Mouse (Mus musculus) thymus, adult 2 months (tissue): Measurements from ENCODE around the gene Cd86.

ENCODE experiments used
- CTCF ChIP-seq: fragments of 200-500 bp; IDR thresholded peaks from 2 replicates; pipeline ENCODE4 v1.5.1; 2012; ENCODE audit warnings: mild to moderate bottlenecking, control low read depth, low read length, moderate library complexity, borderline replicate concordance; ENCODE audit not compliant: control insufficient read depth, poor library complexity, insufficient read depth; ENCODE audit errors: extremely low read depth
- POLR2A ChIP-seq: fragments of 200-500 bp; IDR thresholded peaks from 2 replicates; pipeline ENCODE4 v1.6.1; 2012; ENCODE audit warnings: mild to moderate bottlenecking, low read length, control low read depth, moderate library complexity; ENCODE audit not compliant: control insufficient read depth, poor library complexity, insufficient read depth; ENCODE audit errors: extremely low read depth

DNA sequence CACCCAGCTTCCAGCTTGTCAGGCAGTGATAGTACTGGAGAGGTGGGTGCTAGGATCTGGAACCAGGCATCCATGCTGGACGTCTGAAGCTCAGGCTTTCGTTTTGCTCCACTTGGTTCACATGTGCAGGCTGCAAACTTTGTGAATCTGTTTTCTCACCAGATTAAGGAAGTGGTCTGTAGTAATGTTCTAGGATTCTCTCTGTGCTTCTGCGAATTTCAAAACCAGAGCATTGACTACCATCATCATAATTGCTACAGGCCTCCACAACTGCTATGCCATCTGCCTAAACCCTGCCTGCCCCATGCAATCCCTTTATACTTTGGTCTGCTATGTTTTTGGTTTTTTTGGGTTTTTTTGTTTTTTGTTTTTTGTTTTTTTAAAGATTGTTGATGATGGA lies 44.8 kb downstream of the Cd86 start:
- no peak for TF ChIP-seq POLR2A
- no peak for TF ChIP-seq CTCF
